Mouse (Mus musculus) midbrain, embryonic 16.5 days (tissue): ENCODE measurements at regions not wholly inside any gene's neighbourhood (a gene's known extent, or its start where the extent isn't known, plus 50 kb on each side); places are given as distances from the start of the nearest gene placed in this dataset.

Source experiments
- ATAC-seq: fragments of 200-750 bp; cut with Nextera tagmentation; 2 replicates; pipeline ENCODE4 v1.8.0; 2017; ENCODE audit warnings: moderate TSS enrichment
- H3K27ac ChIP-seq: fragments of 300-500 bp; sonication (generic); 2 replicates; pipeline ENCODE4 v1.5.1; 2014; ENCODE audit warnings: mild to moderate bottlenecking, low read length, mixed read lengths
- H3K27me3 ChIP-seq: fragments of 300-500 bp; sonication (generic); 2 replicates; pipeline ENCODE4 v1.6.1; 2014; ENCODE audit warnings: low read depth, low read length, mixed read lengths; ENCODE audit not compliant: control insufficient read depth, insufficient read depth
- H3K36me3 ChIP-seq: fragments of 300-500 bp; sonication (generic); 2 replicates; pipeline ENCODE4 v1.6.1; 2014; ENCODE audit warnings: mild to moderate bottlenecking, low read length, moderate library complexity, mixed read lengths; ENCODE audit not compliant: control insufficient read depth, insufficient read depth
- H3K4me1 ChIP-seq: fragments of 300-500 bp; sonication (generic); 2 replicates; pipeline ENCODE4 v1.6.1; 2014; ENCODE audit warnings: mild to moderate bottlenecking, low read length, mixed read lengths; ENCODE audit not compliant: control insufficient read depth, insufficient read depth
- H3K4me2 ChIP-seq: fragments of 300-500 bp; sonication (generic); 2 replicates; pipeline ENCODE4 v1.6.1; 2014; ENCODE audit warnings: mild to moderate bottlenecking, low read length, mixed read lengths
- H3K4me3 ChIP-seq: fragments of 300-500 bp; sonication (generic); 2 replicates; pipeline ENCODE4 v1.5.1; 2014; ENCODE audit warnings: low read depth, mild to moderate bottlenecking, low read length, moderate library complexity, mixed read lengths
- H3K9ac ChIP-seq: fragments of 300-500 bp; sonication (generic); 2 replicates; pipeline ENCODE4 v1.6.1; 2014; ENCODE audit warnings: low read depth, low read length, mixed read lengths
- H3K9me3 ChIP-seq: fragments of 300-500 bp; sonication (generic); replicated peaks from 2 replicates; pipeline ENCODE4 v1.6.1; 2014; ENCODE audit warnings: mild to moderate bottlenecking, low read length, mixed read lengths; ENCODE audit not compliant: control insufficient read depth, poor library complexity, severe bottlenecking
- WGBS: fragments of 180-500 bp; shearing (Covaris S2); extraction: QIAGEN DNeasy Blood & Tissue Kit; methylation state at CpG from one replicate; pipeline ENCODE4 v1.1.7; 2014; 5-methylcytosine and 5-hydroxymethylcytosine counted together

GRCm38 (mm10) chr17:75644698-75645097 is 93.0 kb upstream of the Fam98a start:
- H3K9me3 ChIP-seq = no peaks in the 10 kb centered on the region
- no peaks in the 10 kb centered on the region for H3K36me3 ChIP-seq
- H3K4me3 ChIP-seq = no peak overlapping the region
- 88% methylated on average over 5 of the region's 5 CpGs for WGBS
- peaks cover 10% of the 10 kb centered on the region; the same call in 1 of the 2 replicates for H3K4me1 ChIP-seq
- H3K9ac ChIP-seq = no peak overlapping the region
- no peak overlapping the region for H3K4me2 ChIP-seq
- no peak for ATAC-seq
- no peaks in the 10 kb centered on the region for H3K27me3 ChIP-seq
- H3K27ac ChIP-seq = no peak overlapping the region

- 82% methylated on average over 3 of the region's 3 CpGs for WGBS
- Histone ChIP-seq H3K4me1 (peaks cover 10% of the 10 kb centered on the region; the same call in 1 of the 2 replicates), H3K27ac (no peak overlapping the region), H3K36me3 (no peaks in the 10 kb centered on the region), H3K9ac (no peak overlapping the region), H3K4me2 (no peak overlapping the region), H3K9me3 (no peaks in the 10 kb centered on the region), H3K27me3 (no peaks in the 10 kb centered on the region), H3K4me3 (no peak overlapping the region)
- ATAC-seq = no peak
Measured at GRCm38 (mm10) chr17:75642311-75642710, 90.6 kb upstream of the Fam98a start.

DNA sequence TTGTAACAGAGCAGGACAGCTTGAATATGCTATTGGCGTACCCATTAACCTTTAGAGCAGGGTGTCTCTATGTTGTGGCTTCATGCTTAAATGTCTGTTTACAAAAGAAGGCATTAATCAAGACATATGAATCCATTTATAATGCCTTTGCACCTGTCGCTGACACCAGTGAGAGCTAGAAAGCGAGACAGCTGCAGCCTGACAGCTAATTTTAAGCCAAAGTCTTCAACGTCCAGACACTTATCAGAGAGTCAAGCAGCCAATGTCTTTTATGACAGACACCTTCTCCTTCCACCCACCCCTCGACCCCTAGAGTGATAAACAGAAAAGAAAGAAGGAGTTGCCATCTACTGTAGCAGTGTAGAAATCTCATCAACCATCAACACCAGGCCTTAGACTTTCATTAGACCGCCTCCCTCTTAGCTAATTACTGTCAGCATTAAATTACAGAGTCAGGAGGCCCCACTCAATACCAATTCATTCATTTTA is 89.3 kb upstream of the Fam98a start:
- Histone ChIP-seq H3K27ac (no peak overlapping the region), H3K4me1 (peaks cover 10% of the 10 kb centered on the region; the same call in 1 of the 2 replicates), H3K9ac (no peak overlapping the region), H3K9me3 (no peaks in the 10 kb centered on the region), H3K4me2 (no peak overlapping the region), H3K36me3 (no peaks in the 10 kb centered on the region), H3K27me3 (no peaks in the 10 kb centered on the region), H3K4me3 (no peak overlapping the region)
- WGBS = 39% methylated on average over 6 of the region's 6 CpGs
- peak; percentile 44; the same call in 1 of the 2 replicates for ATAC-seq

DNA sequence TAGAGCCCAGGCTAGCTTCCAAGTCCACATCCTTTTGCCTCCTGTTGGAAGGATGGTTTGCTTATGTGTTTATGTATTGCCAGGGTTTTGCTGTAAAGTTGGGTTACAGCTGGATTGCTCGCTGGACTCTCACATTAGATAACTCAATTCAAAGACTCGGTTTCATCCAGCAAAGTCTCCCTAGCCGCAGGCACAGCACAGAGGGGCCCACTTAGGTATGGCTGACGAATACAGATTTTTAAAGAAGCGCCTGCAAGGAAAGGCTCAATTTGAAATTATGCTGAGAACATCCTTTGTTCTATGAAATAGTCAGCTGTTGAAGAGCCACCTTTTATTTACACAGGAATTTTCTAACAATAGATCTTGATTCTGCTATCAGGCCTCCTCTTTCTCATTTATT is 88.8 kb upstream of the Fam98a start:
- no peaks in the 10 kb centered on the region for H3K9me3 ChIP-seq
- H3K27me3 ChIP-seq = no peaks in the 10 kb centered on the region
- peaks cover 10% of the 10 kb centered on the region; the same call in 1 of the 2 replicates for H3K4me1 ChIP-seq
- no peak overlapping the region for H3K9ac ChIP-seq
- H3K4me3 ChIP-seq = no peak overlapping the region
- 30% methylated on average over 5 of the region's 5 CpGs for WGBS
- no peak overlapping the region for H3K4me2 ChIP-seq
- H3K27ac ChIP-seq = no peak overlapping the region
- no peaks in the 10 kb centered on the region for H3K36me3 ChIP-seq
- ATAC-seq = peak; percentile 65; the same call in 1 of the 2 replicates

DNA sequence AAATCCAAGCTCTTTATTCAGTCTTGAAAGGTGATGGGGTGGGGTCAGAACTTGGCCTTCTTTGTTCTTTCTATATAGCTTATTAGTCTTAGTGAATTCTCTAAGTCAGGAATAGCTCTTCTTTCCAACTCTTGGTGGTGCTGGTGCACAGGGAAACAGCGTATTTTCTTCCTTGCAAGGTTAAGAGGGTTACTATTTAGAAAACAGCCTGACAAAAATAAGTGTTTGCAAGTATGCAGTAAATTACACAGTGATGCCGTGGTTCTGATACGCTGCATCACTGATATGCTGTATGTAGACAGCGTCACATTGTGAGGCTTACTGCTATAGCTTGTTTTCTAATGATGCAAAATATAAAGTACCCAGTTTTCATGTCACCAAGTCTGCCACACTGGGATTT is 78.1 kb upstream of the Fam98a start:
- no peak overlapping the region for H3K4me3 ChIP-seq
- WGBS = 63% methylated on average over 4 of the region's 4 CpGs
- H3K27me3 ChIP-seq = no peaks in the 10 kb centered on the region
- no peak overlapping the region for H3K27ac ChIP-seq
- ATAC-seq = peak; percentile 80
- H3K4me1 ChIP-seq = no peaks in the 10 kb centered on the region
- H3K4me2 ChIP-seq = no peak overlapping the region
- no peaks in the 10 kb centered on the region for H3K9me3 ChIP-seq
- no peaks in the 10 kb centered on the region for H3K36me3 ChIP-seq
- H3K9ac ChIP-seq = no peak overlapping the region

- Histone ChIP-seq H3K36me3 (no peaks in the 10 kb centered on the region), H3K27me3 (no peaks in the 10 kb centered on the region), H3K4me3 (no peak overlapping the region), H3K9ac (no peak overlapping the region), H3K27ac (no peak overlapping the region), H3K9me3 (no peaks in the 10 kb centered on the region), H3K4me2 (no peak overlapping the region), H3K4me1 (peaks cover 3% of the 10 kb centered on the region; the same call in 1 of the 2 replicates)
- no peak for ATAC-seq
- WGBS = 63% methylated on average over 3 of the region's 3 CpGs
Measured at GRCm38 (mm10) chr17:75619472-75619871, 67.7 kb upstream of the Fam98a start.

DNA sequence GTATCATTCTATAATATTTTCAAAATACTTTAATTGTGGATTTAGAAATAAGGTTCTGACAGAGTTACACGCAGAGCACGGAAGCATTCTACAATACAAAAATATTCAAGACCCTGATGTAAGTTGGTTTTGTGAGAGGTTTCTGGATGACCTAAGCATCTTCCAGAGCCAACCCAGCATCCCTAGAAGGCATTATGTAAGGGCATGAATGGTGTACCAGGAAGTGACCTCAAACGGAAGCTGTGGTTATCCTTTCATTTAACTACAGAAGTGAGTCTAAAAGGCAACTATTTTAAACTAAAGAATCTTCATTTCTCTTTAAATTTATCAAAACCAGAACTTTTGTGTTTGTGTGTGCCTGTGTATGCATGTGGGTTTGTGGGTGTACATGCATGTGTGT is 66.8 kb upstream of the Fam98a start:
- 92% methylated on average over 3 of the region's 3 CpGs for WGBS

DNA sequence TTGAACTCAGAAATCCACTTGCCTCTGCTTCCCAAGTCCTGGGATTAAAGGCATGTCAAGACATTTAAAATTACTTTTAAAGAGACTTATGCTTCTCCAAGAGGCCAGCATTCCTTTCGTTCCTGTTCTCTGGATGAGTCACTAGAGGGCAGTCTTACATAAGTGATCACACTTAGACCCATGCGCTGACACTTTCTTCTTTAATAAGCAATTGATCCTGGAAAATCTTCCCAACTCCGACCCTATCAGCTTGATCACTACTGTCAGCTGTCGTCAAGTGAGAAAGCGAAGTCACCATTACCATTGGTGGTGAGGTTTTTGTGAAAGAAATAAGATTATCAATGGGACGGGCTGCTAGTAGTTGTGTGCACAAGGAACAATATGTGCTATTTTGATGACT is 65.5 kb upstream of the Fam98a start:
- no peaks in the 10 kb centered on the region for H3K27me3 ChIP-seq
- H3K9me3 ChIP-seq = no peaks in the 10 kb centered on the region
- peak; percentile 80 for ATAC-seq
- H3K9ac ChIP-seq = no peak overlapping the region
- H3K36me3 ChIP-seq = no peaks in the 10 kb centered on the region
- no peak overlapping the region for H3K4me3 ChIP-seq
- H3K4me1 ChIP-seq = peaks cover 3% of the 10 kb centered on the region; the same call in 1 of the 2 replicates
- 11% methylated on average over 6 of the region's 6 CpGs for WGBS
- H3K4me2 ChIP-seq = peak overlapping the region; percentile 48
- no peak overlapping the region for H3K27ac ChIP-seq

More for the DNA sequence above, 66.8 kb upstream of the Fam98a start:
- ATAC-seq = no peak
- peaks cover 3% of the 10 kb centered on the region; the same call in 1 of the 2 replicates for H3K4me1 ChIP-seq
- no peak overlapping the region for H3K27ac ChIP-seq
- no peak overlapping the region for H3K4me3 ChIP-seq
- H3K4me2 ChIP-seq = no peak overlapping the region
- H3K27me3 ChIP-seq = no peaks in the 10 kb centered on the region
- no peaks in the 10 kb centered on the region for H3K36me3 ChIP-seq
- H3K9ac ChIP-seq = no peak overlapping the region
- H3K9me3 ChIP-seq = no peaks in the 10 kb centered on the region

GRCm38 (mm10) chr17:75615335-75615734 is 63.6 kb upstream of the Fam98a start:
- H3K4me2 ChIP-seq = no peak overlapping the region
- H3K9me3 ChIP-seq = no peaks in the 10 kb centered on the region
- H3K27ac ChIP-seq = no peak overlapping the region
- no peak overlapping the region for H3K4me3 ChIP-seq
- 88% methylated on average over 2 of the region's 2 CpGs for WGBS
- peaks cover 3% of the 10 kb centered on the region; the same call in 1 of the 2 replicates for H3K4me1 ChIP-seq
- no peak for ATAC-seq
- H3K36me3 ChIP-seq = no peaks in the 10 kb centered on the region
- H3K9ac ChIP-seq = no peak overlapping the region
- no peaks in the 10 kb centered on the region for H3K27me3 ChIP-seq
